Mouse (Mus musculus): ENCODE measurements around the gene Fgr.

GRCm38 (mm10) chr4:133037293-133037692, 63.4 kb downstream of the Fgr start:
- TF ChIP-seq CTCF (conservative IDR thresholded peaks at IDR 0.05; ENCODE audit: low read length) (no peak), NANOG (IDR thresholded peaks at IDR 0.05; ENCODE audit: borderline replicate concordance, low read length) (no peak), POU5F1 (IDR thresholded peaks at IDR 0.05; ENCODE audit: borderline replicate concordance, low read length) (no peak)

All from E14TG2a.4 (cell line).